8 mouse cellular contexts compared by ENCODE assay signal in the genomic region with DNA sequence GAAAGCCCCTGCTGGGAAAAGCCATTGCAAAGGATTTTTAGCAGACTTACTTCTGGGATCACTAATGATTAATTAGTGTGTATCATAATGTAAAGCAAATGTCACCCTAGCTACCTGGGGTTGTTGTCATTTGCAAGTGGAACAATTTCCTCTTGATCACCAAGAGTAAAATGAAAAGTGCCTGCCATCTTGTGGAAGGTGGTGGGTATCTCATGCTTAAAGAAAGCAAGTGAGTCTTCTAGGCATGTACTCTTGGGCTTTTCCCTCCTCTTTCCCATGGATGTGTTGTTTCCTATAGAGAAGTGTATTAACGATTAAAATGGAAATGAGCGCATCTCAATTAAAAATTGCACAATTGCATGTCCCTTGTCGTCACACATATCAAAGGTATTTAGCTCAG.
A peak's percentile ranks its signal among the peaks of the same experiment; 100 is the strongest.
DNase-seq lines count a peak whose midpoint lies in the region; ATAC-seq lines count a peak whose summit lies in the region.

No protein-coding gene starts in this region.

- no peaks in the 10 kb centered on the region for H3K4me1 ChIP-seq in forebrain, embryonic 12.5 days

- H3K36me3 ChIP-seq in forebrain, embryonic 12.5 days (replicated peaks), result no peaks in the 10 kb centered on the region

- no peak overlapping the region for H3K27ac ChIP-seq in forebrain, embryonic 12.5 days

- peak; percentile 13 for DNase-seq in cerebellum, adult 9-10 months
- DNase-seq in layer of hippocampus, adult 9-10 months (ENCODE audit: low spot score), result peak; percentile 6
- DNase-seq in layer of hippocampus, postnatal 25 days (ENCODE audit: extremely low spot score in 1 of 2, low spot score in 1 of 2), result no peak
- peak; percentile 56 for DNase-seq in embryo, embryonic 10.5 days (ENCODE audit: low spot score)
- DNase-seq in mesoderm, embryonic 11.5 days (ENCODE audit: low read depth, low spot score), result peak; percentile 10

- ATAC-seq in cerebellum, adult (ENCODE audit: insufficient number of reproducible peaks, low FRiP score, low TSS enrichment), result no peak
- ATAC-seq in megakaryocyte-erythroid progenitor cell, adult 5-6 weeks (replicated peaks; ENCODE audit: low FRiP score, low TSS enrichment, poor library complexity, severe bottlenecking), result no peak
- no peak for ATAC-seq in forebrain, embryonic 12.5 days (ENCODE audit: low FRiP score)

- no peak overlapping the region for H3K4me3 ChIP-seq in forebrain, embryonic 12.5 days (replicated peaks)

- no peak overlapping the region for H3K4me2 ChIP-seq in forebrain, embryonic 12.5 days

- no peaks in the 10 kb centered on the region for H3K9me3 ChIP-seq in forebrain, embryonic 12.5 days

- WGBS in forebrain, embryonic 12.5 days, result 63% methylated on average over 3 of the region's 3 CpGs

- H3K9ac ChIP-seq in forebrain, embryonic 12.5 days, result no peak overlapping the region

- no peaks in the 10 kb centered on the region for H3K27me3 ChIP-seq in forebrain, embryonic 12.5 days

Comparison
In these comparisons a context has a peak if more than half of its experiments do, and no peak if none do; other contexts are left out.
1. DNase-seq: peak in cerebellum, adult 9-10 months (single experiment), layer of hippocampus, adult 9-10 months (single experiment), embryo, embryonic 10.5 days (single experiment) and mesoderm, embryonic 11.5 days (single experiment); none in layer of hippocampus, postnatal 25 days (0 of 2).